8 mouse cellular contexts compared by ENCODE assay signal in genomic region chr15:89499784-89500220, GRCm38 (mm10). TPM values are rescaled to one million over a fixed set of nuclear protein-coding genes. Genes with fewer than 3 reads are reported as not detected.
DNase-seq lines count a peak whose midpoint lies in the region; ATAC-seq lines count a peak whose summit lies in the region.

No protein-coding gene starts in this region.

- H3K27ac ChIP-seq in forebrain, embryonic 14.5 days (ENCODE audit: low read depth, low read length), result peak overlapping the region; percentile 55
- H3K27ac ChIP-seq in intestine, embryonic 15.5 days, result 0 out of 2 replicates have a peak overlapping the region, but pooled peaks have one; percentile 22
- no peak overlapping the region for H3K27ac ChIP-seq in liver, embryonic 15.5 days (replicated peaks)

- no peaks in the 10 kb centered on the region for H3K9me3 ChIP-seq in forebrain, embryonic 14.5 days (replicated peaks; ENCODE audit: control insufficient read depth, low read length)
- no peaks in the 10 kb centered on the region for H3K9me3 ChIP-seq in intestine, embryonic 15.5 days
- no peaks in the 10 kb centered on the region for H3K9me3 ChIP-seq in liver, embryonic 15.5 days (replicated peaks)

- WGBS in forebrain, embryonic 14.5 days, result 0% methylated on average over 18 of the region's 60 CpGs
- WGBS in intestine, embryonic 15.5 days, result 0% methylated on average over 53 of the region's 60 CpGs
- WGBS in liver, embryonic 15.5 days (ENCODE audit: insufficient replicate concordance), result under 1% methylated on average over 52 of the region's 60 CpGs

- ATAC-seq in forebrain, embryonic 14.5 days, result peak; percentile 83
- ATAC-seq in intestine, embryonic 15.5 days, result peak; percentile 77
- ATAC-seq in liver, embryonic 15.5 days (ENCODE audit: insufficient read depth), result peak; percentile 50

- peak overlapping the region; percentile 73 for H3K4me3 ChIP-seq in forebrain, embryonic 14.5 days (ENCODE audit: low read depth, low read length)
- H3K4me3 ChIP-seq in intestine, embryonic 15.5 days (replicated peaks), result peak overlapping the region; percentile 80
- H3K4me3 ChIP-seq in liver, embryonic 15.5 days (replicated peaks), result peak overlapping the region; percentile 65

- H3K4me2 ChIP-seq in forebrain, embryonic 14.5 days (ENCODE audit: low read length), result peak overlapping the region; percentile 85
- H3K4me2 ChIP-seq in intestine, embryonic 15.5 days (replicated peaks), result peak overlapping the region; percentile 96
- peak overlapping the region; percentile 92 for H3K4me2 ChIP-seq in liver, embryonic 15.5 days

- DNase-seq in layer of hippocampus, adult 11-12 months (ENCODE audit: low spot score), result peak; percentile 48
- DNase-seq in layer of hippocampus, adult 9-10 months (ENCODE audit: low spot score), result no peak
- DNase-seq in cerebellum, adult 11 months, result peak; percentile 55
- DNase-seq in forebrain, embryonic 14.5 days (ENCODE audit: low spot score), result peak; percentile 82
- DNase-seq in right cerebral cortex, postnatal 10 days (ENCODE audit: low spot score in 2 of 2), result peak; percentile 83
- DNase-seq in urinary bladder, postnatal 14 days (ENCODE audit: low spot score), result no peak

- H3K4me1 ChIP-seq in forebrain, embryonic 14.5 days (ENCODE audit: control insufficient read depth, insufficient read depth, low read length), result peaks cover 8% of the 10 kb centered on the region; the same call in 1 of the 2 replicates
- peaks cover 13% of the 10 kb centered on the region for H3K4me1 ChIP-seq in intestine, embryonic 15.5 days (replicated peaks)
- peaks cover 30% of the 10 kb centered on the region for H3K4me1 ChIP-seq in liver, embryonic 15.5 days (replicated peaks)

- peaks cover 7% of the 10 kb centered on the region for H3K27me3 ChIP-seq in forebrain, embryonic 14.5 days (replicated peaks; ENCODE audit: control insufficient read depth, insufficient read depth, low read length)
- H3K27me3 ChIP-seq in intestine, embryonic 15.5 days (replicated peaks), result peaks cover 15% of the 10 kb centered on the region
- peaks cover 55% of the 10 kb centered on the region for H3K27me3 ChIP-seq in liver, embryonic 15.5 days

- peaks cover 10% of the 10 kb centered on the region; the same call in 1 of the 2 replicates for H3K36me3 ChIP-seq in forebrain, embryonic 14.5 days (ENCODE audit: control insufficient read depth, insufficient read depth, low read length)
- no peaks in the 10 kb centered on the region for H3K36me3 ChIP-seq in intestine, embryonic 15.5 days
- H3K36me3 ChIP-seq in liver, embryonic 15.5 days (replicated peaks), result no peaks in the 10 kb centered on the region

- peak overlapping the region; percentile 79 for H3K9ac ChIP-seq in forebrain, embryonic 14.5 days (ENCODE audit: low read length)
- peak overlapping the region; percentile 63 for H3K9ac ChIP-seq in intestine, embryonic 15.5 days
- peak overlapping the region; percentile 39; the same call in 1 of the 2 replicates for H3K9ac ChIP-seq in liver, embryonic 15.5 days

RNA-seq across cellular contexts. Expression of gene Shank3, which starts 0.4 kb away (rescaled TPM):
- polyA plus RNA-seq in forebrain, embryonic 14.5 days (2014; fragmentation: Nextera tagmentation; extraction: Ambion mirVana), result 4.8 and 6.0 TPM in 2 replicates
- 1.2 and 1.3 TPM in 2 replicates for polyA plus RNA-seq in intestine, embryonic 15.5 days (2015; fragmentation: Nextera tagmentation; extraction: Ambion mirVana)
- polyA plus RNA-seq in liver, embryonic 15.5 days (2015; fragmentation: Nextera tagmentation; extraction: Ambion mirVana), result 0.51 and 0.93 TPM in 2 replicates

RNA-seq across cellular contexts. Expression of gene Arsa, which starts 22.6 kb away (rescaled TPM):
- 14.0 and 16.5 TPM in 2 replicates for polyA plus RNA-seq in forebrain, embryonic 14.5 days (2014; fragmentation: Nextera tagmentation; extraction: Ambion mirVana)
- 22.5 and 26.0 TPM in 2 replicates for polyA plus RNA-seq in intestine, embryonic 15.5 days (2015; fragmentation: Nextera tagmentation; extraction: Ambion mirVana)
- polyA plus RNA-seq in liver, embryonic 15.5 days (2015; fragmentation: Nextera tagmentation; extraction: Ambion mirVana), result 5.0 and 5.4 TPM in 2 replicates

RNA-seq across cellular contexts. Expression of gene Mapk8ip2, which starts 46.1 kb away (rescaled TPM):
- polyA plus RNA-seq in forebrain, embryonic 14.5 days (2014; fragmentation: Nextera tagmentation; extraction: Ambion mirVana), result 32.1 and 45.0 TPM in 2 replicates
- 4.1 and 4.5 TPM in 2 replicates for polyA plus RNA-seq in intestine, embryonic 15.5 days (2015; fragmentation: Nextera tagmentation; extraction: Ambion mirVana)
- 0.02 and 0.05 TPM in 2 replicates for polyA plus RNA-seq in liver, embryonic 15.5 days (2015; fragmentation: Nextera tagmentation; extraction: Ambion mirVana)

Comparison
In these comparisons a context has a peak if more than half of its experiments do, and no peak if none do; other contexts are left out.
1. DNase-seq: peak in layer of hippocampus, adult 11-12 months (single experiment), cerebellum, adult 11 months (single experiment), forebrain, embryonic 14.5 days (single experiment) and right cerebral cortex, postnatal 10 days (2 of 2); none in layer of hippocampus, adult 9-10 months (single experiment) and urinary bladder, postnatal 14 days (single experiment).
2. Peak in every context shown above with its lines, with median percentiles within 50 percentile points of each other: ATAC-seq, H3K4me2 ChIP-seq, H3K4me3 ChIP-seq and H3K9ac ChIP-seq.